Mouse (Mus musculus) urinary bladder, postnatal 10 days (tissue): ENCODE results near the gene Ccar1.
A peak's percentile ranks its signal among the peaks of the same experiment; 100 is the strongest.
"Not testable (repeated sequence)": the region's sequence is repeated elsewhere in the genome, so short reads cannot be mapped to it uniquely, and the experiment has no call there.

Experiments used
- DNase-seq: peaks from one replicate; pipeline ENCODE4 v3.0.0; 2022; ENCODE audit warnings: low spot score

The Ccar1 gene

DNA sequence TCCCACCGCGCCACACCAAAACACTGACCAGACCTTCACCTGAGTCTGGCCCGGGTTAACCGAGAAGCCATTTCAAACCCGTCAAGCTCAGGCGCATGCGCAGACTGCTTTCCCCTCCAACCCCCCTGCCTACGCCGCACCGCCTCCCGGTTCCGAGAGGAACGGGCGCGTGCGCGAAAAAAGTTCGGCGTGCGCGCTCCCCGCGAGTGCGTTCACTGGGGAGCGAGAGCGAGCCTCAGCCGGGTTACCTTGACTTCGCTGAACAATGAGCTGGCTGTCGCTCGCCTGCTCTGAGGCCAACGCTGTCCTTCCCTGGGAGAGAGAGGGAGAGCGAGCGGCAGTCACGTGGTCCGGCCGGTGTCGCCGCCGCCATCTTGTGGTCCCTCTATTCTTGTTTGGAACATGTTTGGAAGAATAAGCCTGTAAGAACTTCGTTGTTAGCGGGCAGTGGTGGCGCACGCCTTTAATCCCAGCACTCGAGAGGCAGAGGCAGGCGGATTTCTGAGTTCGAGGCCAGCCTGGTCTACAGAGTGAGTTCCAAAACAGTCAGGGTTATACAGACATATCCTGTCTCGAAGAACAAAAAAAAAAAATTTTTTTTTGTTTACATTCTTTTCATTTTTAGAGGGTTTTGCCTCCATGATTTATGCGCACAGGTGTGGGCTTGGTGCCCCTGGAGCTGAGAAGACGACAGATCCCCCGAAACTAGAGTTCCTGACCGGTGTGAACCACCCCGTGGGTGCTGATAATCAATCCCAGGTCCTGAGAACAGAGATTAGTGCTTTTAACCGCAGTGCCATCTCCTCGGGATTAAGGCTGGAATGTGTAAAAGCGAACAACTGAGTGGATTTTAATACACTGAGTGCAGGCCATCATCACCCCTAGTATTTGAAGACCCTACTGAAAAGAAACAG is at the start of gene Ccar1:
Ccar1 (minus strand) TSS at position 110 of the 914 bp plus-strand sequence.
- DNase-seq: peak; percentile 95

DNA sequence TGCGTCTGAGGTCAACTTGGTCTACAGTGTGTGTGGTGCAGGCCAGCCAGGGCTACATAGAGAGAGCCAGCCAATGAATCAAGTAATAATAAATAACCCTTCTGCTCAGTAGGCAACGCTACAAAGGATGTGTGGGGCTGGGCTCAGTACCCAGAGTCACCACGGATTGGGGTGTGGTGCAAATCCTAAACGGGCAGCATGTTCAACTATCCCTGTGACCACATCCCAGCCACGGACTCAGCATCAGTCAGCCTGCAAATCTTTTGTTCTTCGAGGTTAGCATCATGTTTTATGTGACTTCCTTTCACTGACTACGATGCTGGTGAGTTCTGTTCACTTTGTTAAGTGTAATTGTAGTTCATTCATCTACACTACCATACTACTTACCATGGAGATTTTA is 48.6 kb upstream of the Ccar1 start:
- no peak for DNase-seq

DNA sequence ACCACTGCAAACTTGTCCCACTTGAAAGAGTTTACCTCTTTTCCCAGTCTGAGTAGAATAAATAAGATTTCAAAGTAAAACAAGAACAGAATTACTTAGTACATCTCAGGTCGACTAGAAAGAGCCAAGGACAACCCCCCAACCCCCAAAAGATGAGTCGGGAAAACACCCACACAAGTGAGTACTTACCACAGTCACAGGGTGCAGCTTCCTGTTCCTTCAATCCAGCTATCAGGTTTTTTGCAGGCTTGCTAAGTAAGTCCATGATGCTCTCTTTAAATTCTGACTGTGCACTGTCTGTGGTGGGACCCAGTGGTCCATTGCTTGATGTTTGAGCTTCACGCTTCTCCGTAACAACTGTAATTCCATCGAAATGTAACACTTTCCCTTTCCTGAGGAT is 45.9 kb upstream of the Ccar1 start:
- DNase-seq: no peak

DNA sequence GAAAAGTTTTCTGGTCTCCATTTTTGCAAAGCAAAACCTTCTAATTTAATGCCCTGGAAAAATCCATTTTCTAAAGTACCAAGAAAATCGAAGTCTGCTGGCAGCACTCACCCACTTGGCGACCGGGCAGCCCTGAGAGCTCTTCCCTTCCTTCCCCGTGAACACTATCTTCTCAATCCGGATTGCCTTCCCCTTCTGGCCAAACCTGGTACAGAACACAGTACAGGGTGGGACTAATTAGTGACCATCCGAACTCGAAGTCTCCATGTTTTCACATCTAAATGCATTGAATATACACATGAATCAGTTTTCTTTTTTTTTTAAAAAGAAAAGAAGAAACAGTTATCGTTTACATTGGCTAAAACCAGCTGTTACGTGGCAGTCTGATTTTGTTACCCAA is 40.7 kb upstream of the Ccar1 start:
- DNase-seq: no peak

DNA sequence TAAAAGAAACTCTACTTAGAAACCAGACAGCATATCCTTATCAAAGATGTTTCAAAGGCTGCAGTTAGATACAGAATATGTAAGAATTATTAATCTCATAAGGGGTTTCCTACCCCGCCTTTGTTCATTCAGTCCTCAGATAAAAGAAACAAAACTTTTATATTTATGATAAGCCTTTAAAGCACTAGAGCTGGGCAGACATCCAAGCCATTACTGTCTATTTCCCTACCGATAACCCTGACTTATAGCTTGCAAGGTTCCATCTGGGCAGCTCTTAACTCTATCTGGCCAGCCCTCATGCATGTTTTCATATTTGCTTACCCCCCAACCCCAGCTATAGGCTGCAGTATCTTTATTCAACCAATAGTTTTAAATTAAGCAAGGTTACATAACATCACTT is 39.5 kb upstream of the Ccar1 start:
- DNase-seq: no peak

DNA sequence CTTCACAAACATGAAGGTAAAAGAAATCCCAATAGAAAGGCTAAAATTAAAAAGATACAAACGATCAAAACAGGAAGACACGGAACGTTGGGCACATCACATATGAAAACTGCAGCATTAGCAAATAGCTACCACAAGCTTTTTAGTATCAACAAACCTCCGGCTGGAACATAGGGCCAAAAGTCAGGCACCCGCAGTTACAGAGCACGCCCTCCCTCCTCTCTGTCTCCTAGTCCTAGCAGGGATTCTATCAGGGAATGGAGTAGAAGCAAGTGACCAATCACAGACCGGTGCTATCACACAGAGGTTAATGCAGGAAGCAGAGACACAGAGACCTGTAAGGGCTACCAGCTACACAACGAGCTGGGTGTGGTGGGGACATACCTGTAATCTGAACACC is 32.4 kb upstream of the Ccar1 start:
- no peak for DNase-seq

DNA sequence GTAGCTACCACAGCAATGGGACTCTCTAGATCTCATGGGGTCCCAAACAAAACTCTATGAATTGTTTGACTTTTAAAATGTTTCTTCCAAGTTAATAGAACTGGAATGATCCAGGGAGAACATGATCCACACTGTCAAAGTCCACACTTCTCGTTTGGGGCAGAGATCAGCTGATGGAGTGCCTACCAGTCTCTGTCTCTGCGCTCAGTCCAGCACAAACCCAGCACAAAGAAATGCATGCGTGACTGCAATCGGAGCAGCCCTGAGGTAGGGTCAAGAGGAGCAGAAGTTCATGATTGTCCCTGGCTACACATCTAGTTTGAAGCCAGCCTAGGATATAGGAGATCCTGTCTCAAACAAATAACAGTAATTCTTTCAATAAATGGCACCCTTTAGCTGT is 31.3 kb upstream of the Ccar1 start:
- DNase-seq: no peak

DNA sequence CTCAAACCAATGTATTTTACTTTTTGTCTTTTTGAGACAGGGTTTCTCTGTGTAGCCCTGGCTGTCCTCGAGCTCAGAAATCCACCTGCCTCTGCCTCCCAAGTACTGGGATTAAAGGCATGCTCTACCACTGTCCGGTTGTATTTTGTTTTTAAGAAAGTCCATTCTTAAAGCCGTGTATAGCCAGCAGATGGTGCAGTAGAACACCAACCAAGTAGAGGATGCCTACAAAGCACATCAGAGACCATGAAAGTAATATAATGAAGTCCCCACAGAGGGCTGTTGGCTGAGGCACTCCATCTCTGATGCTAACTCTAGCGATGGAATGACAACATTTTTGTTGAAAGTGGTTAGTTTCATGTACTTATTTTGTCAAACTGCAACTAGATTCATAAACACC is 17.9 kb upstream of the Ccar1 start:
- no peak for DNase-seq

DNA sequence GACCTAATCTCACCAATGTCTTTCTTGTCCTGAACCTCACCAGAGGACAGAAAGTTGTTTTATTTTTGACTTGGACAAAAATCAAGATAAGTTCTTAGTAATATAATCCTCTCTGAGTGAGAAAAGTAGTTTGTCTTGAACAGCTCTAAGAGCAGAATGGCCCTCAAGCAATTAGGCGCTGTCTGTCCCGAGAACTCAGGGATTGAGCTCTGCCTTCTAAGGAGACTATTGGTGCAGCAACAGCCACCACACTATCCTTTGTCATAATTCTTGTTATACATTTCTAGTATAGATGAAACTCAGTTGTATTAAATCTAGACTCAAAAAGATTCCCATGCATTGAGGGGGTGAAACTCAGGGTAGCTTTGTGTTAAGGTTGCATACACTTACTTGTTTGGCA is 16.7 kb upstream of the Ccar1 start:
- DNase-seq: no peak

DNA sequence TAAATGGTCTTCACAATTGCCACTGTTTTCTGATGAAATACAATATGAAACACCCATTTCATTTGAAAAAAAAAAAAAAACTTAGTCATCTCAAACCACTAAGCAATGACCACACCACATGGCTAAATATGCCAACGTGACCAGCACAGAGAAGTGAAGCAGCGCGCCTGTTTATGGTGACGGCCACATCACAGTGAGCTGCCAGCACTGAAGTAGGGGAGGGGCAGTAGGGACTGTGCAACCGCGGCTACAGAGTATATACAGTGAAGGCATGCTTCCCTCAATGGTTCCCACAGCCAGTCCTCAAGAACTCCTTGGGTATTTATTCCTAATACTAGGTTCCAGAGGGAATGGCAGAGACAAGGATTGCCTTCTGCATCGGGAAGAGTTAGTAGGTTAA is 16.2 kb upstream of the Ccar1 start:
- DNase-seq: no peak

DNA sequence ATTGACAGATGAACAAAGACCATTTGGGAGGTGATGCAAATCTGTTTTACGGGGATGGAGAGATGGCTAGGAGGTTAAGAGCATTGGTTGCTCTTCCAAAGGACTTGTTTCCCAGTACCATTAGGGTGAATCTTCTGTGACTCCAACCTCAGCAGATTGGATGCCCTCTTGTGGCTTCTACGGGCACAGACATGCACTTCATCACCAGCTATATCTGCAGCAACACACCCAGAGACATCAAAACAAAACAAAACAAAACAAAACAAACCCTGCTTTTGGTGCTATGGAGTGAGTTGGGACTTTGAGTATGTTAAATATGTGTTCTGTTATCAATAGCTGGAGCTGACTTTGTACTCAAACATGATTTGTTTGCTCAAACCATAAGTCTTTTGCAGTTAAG is 12.0 kb upstream of the Ccar1 start:
- DNase-seq: no peak

DNA sequence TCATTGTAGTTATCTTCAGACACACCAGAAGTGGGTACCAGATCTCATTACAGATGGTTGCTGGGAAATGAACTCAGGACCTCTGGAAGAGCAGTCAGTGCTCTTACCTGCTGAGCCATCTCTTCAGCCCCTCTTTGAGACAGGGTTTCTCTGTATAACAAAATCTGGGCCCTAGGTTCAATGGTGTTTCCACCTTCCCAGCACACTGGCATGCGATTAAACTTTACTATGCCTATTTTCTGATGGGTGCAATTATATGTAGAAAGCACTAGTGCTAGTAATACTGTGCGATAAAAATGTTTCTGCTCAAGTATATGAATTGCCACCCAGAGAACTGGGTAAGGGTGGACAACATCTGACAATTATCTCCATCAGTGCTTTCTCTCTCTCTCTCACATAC is 11.2 kb upstream of the Ccar1 start:
- DNase-seq: no peak

DNA sequence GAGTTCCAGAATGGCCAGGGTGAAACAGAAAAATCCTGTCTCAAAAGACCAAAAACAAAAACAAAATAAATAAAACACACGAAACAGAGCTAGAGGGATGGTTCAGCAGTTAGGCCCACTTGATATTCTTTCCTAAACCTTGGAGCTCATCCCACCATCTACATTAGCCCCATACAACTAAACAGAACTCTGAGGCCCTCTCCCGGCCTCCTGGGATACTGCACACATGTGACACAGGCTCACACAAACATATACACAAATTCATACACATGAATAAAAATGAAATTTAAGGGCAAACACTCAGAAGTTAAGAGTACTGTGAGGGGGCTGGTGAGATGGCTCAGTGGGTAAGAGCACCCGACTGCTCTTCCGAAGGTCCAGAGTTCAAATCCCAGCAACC is 2.1 kb upstream of the Ccar1 start:
- no peak for DNase-seq

DNA sequence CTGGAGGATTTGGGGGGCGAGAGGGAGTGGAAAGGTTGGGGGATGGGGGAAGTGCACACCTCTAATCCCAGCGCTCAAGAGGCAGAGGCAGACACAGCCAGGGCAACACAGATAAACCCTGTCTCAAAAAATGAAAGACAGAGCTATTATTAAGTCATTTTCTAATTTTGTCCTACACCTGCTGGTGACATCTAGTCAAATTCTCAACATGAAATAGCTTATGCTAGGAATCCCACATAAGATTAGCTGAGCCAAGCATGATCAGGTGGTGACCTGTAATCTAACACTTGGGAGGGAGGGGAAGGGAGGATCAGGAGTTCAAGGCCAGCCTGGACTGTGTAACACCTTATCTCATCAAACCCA is 986 bp upstream of the Ccar1 start:
- DNase-seq: no peak

DNA sequence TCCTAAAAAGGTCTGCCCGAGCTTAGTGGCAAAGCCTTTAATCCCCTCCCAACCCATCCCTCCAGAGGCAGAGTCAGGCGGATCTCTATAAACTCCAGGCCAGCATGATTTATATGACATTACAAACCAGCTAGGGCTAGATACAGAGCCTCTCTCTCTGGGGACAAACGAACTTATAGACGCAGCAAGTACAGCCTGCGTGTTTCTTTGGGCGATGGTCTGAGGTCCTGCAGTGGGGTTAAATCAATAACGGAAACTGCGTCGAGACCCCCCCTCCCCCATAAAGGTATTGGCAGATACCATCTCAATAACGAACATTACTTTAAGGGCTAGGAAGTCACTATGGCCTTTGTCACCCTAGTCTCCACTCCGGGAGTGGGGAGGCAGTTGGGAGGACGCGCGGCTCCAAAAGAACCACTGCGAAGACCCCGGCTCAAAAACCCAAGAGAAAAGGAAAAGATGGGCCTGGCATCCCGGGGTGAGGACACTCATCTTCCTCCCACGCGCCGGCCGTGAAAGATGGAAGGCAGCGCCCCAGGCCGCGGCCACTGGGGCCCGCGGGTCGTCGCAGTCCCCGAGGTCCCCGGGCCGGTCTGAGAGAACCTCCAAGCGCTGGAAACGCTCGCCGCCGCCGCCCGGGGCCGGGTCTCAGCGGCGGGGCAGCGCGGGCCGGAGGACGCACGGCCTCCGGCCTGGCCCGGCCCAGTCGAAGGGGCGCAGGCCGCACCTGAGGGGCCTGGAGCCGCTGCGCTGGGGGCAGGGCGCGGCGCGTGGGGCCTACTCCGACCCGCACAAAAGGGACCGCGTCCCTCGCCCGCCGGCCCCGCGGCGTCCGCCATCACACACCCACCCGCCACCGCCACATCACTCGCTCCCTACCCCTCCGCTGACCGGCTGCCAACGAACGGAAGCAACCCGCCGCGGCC is 572 bp downstream of the Ccar1 start:
- DNase-seq: peak; percentile 10

DNA sequence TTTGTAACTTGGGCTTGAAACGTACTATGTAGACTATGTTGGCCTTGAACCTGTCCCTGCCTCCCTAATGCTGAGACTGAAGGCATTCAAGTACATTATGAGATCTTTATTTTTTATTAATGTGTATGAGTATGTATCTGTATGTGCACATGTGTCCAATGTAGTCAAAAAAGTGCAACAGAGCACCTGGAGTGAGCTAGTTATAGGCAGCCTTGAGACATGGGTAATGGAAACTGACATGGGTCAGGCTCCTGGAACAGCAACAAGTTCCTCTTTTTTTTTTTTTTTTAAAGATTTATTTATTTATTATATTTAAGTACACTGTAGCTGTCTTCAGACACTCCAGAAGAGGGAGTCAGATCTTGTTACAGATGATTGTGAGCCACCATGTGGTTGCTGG is 10.3 kb downstream of the Ccar1 start:
- DNase-seq: not testable (repeated sequence)

DNA sequence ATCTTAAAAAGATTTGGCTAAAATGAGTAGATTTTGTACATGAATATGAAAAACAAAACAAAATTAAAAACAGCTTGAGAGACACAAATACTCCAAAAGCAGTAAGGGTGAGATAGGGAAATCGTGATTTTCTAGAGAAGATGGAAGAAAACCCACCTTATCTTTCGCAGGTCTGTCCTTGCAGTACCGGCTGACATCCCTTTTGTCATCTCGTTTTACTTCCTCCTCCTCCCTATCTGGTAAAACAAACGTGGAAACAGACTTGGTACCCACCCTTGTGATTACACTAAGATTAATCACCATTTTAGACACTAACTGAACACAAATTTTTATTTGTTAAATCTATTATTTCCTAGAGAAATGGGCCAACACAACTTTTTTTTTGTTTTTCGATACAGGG is 41.3 kb downstream of the Ccar1 start:
- DNase-seq: no peak

DNA sequence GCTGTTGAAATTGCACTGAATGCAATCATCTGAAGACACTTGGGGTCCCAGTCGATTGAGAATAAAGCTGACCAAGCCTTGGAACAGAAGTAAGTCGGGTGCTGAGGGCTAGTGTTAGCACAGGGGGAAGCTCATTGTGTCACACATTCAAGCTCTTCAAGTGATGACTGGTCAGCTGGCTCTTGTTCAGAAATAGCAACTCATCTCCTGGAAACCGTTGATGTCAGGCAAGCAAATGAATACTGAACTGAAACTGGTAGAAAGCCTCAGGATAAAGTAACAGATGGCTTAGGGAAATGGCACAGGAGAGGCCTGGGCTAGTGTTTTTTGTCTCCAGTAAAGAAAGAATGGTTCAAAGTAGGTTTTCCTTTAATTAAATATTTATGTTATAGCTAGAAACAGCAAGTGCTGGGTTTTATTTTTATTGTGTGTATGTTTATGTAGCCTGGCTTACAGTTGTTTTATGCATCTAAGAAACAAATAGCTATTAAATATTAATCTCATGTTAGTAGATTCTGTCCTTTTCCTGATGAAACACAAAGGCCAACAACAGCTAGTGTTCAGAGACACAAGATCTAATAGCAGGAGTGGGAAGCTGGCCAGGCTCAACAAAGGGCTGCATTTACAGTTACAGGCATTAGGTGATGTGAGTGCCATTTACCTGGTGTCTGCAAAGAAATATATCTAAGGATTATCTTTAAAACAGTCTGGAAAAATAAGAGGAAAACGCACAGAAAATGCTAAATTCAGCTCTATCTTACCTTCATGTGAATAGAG is 51.9 kb downstream of the Ccar1 start:
- no peak for DNase-seq

DNA sequence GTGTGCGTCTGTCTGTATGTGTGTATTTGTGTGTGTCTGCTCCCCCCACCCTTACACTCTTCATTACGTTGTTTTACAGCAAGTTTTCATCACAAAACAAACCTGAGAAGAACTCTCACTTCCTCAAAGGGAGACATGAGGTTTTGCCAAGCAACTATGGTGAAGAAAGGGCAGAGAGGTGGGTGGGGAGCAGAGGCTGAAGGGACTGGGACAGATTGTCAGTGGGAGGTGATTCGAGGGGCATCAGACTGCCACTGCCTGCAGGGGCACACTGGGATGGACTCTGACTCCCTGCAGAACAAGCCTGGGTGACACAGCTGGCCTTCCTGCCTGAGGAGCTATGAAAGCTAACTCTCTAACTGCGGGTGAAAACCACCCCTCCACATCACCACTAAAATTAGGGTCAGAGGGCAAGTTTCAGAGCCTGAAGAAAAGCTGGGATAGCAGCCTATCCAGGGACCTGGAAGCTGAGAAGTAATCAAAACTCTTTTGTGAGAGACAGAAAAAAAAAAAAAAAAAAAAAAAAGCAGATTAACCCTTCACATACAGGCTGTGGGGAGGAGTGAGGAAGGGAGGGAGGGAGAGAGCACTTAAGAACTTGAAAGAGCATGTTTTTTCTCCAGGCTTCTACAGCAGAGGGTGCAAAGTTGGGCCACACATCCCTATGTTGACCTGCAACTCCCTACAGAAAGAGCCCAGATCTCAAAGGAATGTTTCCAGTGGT is 55.0 kb downstream of the Ccar1 start:
- no peak for DNase-seq

DNA sequence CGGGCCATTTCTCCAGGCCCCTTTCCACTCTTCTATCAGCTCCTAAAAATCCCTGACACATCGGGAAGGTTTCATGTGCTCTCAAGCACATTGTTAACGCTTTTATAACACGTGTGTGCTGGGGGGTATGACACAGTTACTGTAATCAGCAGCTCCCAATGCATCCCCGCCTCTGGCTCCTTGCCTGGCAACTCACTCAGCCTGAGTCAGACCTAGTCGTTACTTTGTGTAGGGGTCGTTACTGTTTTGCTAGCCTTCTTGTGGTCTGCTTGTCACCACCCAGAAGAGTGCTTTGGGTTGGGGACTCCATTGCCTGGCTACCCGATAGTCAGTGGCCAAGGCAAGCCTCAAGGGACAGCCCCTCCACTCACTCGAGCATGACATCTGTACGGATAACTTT is 61.3 kb downstream of the Ccar1 start:
- DNase-seq: no peak

DNA sequence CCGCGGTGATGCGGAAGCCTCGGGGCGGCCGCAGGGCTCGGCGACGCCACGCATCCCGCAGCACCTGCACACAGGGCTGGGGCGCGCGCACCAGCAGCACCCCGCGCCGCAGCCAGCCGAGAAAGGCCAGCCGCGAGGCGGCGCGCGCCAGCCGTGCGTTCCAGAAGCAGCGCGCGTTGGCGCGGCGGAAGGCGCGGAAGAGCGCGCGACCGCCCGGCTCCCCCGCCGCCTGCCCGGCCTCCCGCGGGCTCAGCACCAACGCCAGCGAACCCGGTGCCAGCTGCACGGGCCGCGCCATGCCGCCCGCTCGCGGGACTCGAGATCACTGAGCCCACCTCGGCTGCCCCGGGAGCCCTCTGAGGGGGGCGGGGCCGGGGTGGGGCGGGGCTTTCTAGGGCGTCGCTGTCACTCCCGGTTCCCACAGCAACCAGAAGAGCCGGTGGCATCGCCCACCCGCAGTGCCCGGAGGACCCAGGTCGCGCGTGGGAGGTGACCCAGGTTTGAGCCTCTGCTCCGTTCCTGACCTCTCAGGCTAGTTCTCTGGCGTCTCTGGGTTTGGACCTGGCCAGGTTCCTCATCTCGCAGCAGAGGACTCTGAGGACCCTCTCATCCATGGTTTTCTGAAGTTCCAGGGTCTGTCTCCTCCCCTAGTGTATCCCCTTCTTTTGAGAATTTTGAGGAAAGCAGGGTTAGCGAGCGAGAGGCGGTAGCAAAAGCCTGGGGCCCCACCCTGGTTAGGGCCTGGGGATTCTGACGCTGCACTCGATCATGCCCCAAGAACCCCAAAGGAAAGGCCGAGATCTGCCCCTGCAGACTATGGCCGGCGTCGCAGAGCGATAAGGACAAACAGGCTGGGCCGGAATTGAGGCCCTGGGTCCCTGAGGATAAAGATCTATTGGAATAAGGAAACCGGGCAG is 66.1 kb downstream of the Ccar1 start, which contains the start of gene Stox1:
Stox1 (minus strand) TSS at position 358 of the 917 bp plus-strand sequence.
- DNase-seq: no peak
